Mouse (Mus musculus) layer of hippocampus, adult 8-10 months (tissue): ENCODE measurements around the gene Abhd4. TPM values are rescaled to one million over a fixed set of nuclear protein-coding genes. Genes with fewer than 3 reads are reported as not detected.
A peak's percentile ranks its signal among the peaks of the same experiment; 100 is the strongest.
"Not testable (repeated sequence)": the region's sequence is repeated elsewhere in the genome, so short reads cannot be mapped to it uniquely, and the experiment has no call there.

ENCODE experiments used
- DNase-seq, 2 experiments: peaks; one replicate each; pipeline ENCODE4 v3.0.0; 2022; ENCODE audit warnings: low spot score in 2 of 2
- total RNA-seq, 4 experiments: library from RNA; stranded (reverse); gene quantifications; 2 replicates each; pipeline ENCODE4 v1.2.4; 2022

The Abhd4 gene
- total RNA-seq, 4 experiments from 2014 or later, result 51.6 to 78.9 (median 60.2) TPM

DNA sequence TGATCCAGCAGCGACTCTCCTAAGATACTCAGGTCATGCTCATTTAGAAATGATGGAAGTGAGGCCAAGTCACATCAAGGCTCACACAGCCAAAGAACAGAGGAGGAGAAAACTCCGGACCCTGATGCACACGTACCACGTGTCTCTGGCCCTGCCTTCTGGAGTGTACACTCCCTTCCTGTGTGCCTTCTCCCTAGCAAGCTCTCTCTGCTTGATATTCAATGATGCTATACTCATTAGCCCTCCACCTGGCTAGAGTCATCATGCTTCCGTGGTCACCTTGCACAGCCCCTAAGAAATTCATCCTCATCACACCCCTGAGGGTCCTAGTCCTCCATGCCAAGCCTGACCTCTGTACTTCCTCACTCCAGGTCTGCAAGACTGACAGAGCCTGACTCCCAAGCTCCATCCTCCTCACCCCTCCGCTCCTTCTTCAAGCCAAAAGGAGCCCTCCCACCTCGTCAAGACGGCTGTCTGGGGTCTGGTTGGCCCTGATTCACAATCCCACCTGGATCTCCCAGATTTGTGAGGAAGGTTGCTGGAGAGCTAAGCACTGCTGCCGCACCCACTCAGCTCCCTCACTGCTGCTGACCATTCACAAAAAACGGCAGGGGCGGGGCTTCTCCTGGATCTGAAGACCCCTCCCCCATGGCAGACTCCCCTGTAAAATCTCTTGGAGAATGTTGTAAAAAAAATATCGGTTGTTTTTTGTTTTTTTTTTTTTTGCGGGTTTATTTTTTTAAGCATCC, 30.5 kb upstream of the Abhd4 start:
- DNase-seq, result no peak

- no peak for DNase-seq
These were observed 29.9 kb upstream of the Abhd4 start for GRCm38 (mm10) chr14:54224064-54224417.

DNA sequence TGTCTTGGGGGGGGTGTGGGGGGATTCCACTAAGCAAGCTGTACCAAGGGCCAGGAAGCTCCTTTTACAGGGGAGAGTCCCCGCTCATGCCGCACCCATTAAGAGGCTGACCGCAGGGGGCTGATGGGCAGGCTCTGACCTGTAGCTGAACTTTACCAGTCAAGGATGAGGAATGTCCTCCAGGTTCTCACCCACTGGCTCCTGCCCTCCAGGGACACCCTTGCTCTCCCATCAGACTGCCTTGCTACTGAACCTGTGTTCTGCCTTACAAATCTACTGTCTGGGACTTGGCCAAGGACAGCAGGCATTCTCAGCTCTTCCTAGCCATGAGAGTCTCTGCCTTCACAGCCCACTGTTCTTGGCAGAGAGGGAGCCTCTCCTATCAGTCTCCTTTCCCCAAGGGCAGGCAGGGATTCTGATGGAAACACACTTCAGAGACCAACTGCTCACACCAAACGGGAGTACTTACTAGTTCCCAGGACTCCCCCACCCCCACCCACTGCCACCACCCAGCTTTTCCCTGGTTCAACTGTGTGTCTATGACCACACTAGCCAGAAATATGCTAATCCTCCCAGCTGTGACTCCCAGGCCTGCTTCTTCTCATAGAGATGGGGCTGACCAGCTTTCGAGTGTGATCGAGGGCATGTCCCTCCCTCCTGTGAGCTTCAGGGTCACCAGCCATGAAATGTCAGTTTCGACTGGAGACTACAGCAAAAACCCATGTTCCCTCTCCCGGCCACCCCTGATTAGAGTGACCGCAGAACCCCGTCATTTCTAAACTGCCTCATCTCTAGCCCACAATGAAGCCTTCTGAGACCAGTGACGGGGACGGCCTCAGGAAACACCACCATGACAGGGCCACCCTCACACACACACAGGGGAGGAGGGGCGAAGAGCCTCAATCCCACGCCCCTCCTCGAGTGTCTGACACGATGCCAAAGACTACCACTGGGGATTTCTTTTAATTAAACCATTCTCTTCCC, 29.2 kb upstream of the Abhd4 start:
- DNase-seq, result no peak

DNA sequence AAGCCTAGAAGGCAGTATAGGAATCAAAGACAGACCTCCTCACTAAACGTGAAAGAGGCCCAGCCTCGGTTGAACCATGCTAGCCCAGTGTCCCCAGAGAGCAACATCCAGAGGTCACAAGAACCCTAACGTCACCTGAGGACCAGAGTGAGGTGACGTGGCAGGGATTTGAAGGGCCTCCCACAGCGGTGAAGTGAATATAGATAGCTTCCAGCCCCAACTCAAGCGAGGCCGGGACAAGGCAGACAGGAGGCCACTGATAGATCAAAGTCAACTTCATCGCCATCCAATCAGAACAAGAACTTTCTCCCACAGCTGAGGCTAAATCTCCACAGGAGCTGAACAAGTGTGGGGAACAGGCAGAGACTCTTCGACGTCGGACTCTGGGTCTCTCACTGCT, 28.3 kb upstream of the Abhd4 start:
- DNase-seq, result no peak

DNA sequence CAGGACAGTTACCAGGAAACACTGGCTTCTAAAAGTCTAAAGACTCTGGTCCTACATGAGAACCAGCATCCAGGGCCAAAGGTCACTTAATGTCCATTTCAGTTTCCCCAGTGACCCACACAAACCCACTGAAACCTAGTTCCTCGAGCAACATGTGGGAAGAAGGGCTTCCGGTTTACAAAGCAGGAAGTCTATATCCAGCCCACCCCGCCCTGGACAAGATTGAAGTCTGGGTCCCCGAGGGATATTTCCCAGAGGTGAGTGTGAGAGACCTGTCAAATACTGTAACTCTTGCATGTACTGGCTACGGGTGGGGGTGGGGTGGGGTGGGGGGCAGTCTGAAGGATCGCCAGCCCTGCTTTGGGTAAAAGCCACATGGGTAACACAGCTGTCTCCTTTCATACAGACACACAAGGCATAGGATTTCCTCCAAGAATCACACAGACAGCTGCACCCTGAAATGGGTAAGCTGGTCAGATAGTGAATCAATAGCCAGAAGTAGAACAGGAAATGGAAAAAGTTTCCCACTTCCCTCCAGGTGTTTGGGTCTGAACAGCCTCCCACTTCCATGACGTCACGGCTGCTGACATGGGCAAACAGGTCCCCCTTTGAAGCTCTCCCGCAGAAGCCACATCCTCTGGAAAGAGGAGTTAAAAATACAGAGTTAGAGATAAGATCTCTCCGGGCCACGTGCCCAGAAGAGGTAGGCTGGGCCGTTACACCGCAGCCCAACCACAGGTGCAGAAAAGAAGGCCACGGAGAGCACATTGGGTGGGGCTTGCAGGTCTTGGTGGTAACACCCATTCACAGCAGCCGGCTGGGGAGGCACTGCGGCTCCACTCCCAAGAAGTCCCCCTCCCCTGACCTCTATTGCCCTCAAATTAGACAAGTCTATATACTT, 26.8 kb upstream of the Abhd4 start:
- no peak for DNase-seq

DNA sequence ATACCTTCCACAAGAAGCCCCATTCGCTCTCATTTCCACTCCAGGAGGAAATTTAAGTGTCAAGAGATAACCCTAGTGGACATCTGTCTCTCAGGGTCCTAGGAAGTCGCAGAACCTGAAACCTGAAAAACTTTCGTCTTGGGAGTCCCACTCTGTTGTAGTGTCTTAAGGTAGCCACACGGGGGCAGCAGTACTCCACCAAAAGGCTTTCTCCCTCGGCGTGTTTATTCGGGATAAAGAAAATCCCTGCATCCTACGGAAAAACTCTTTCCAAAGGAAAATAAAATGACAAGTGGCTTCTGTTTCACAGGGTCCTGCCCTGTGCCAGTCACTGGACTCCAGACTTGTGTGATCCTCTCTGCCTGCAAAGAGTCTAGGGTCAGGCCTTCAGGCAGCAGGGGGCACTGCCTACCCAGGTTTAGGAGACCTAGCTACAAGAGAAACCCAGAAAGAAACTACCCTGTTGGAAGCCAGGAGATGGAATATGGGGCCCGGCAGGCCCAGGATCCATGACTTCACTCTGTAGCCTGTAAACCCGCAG, 26.0 kb upstream of the Abhd4 start:
- peak in 1 of 2 experiments; percentile 63 for DNase-seq

GRCm38 (mm10) chr14:54228501-54228900, 25.5 kb upstream of the Abhd4 start:
- DNase-seq, result no peak

DNA sequence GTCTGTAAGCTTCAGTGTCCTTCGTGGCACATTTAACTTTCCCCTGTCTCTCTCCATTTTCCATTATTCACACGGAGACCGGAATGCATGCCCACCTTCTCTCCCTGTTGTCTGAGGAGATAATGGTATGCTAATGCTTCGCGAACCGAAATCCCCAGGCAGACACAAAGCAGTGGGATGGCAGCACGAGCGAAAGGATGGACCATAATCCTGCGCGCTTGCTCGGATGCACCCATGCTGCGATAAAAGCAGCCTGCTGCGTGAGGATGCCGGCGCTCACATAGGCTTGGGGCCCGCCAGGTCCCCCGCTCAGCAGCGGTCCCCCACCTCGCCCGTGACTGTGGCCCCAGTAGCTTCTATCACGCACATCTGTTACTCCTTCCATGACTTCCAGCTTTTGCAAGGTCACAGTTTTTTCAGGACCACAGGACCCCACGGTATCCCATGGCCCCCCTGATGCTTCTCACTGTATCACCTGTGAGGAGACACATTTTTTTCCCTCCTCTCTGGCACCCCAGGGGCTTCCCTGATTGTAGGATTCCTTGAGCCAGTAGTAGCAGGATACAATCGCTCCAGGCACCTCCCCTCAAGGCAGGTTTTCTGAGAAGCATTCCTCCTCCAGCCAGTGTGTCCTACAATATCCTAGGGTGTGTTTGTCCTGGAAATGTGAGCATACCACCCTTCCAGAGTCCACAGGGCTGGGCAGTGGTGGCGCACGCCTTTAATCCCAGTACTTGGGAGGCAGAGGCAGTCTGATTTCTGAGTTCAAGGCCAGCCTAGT, 24.9 kb upstream of the Abhd4 start:
- DNase-seq, result no peak

DNA sequence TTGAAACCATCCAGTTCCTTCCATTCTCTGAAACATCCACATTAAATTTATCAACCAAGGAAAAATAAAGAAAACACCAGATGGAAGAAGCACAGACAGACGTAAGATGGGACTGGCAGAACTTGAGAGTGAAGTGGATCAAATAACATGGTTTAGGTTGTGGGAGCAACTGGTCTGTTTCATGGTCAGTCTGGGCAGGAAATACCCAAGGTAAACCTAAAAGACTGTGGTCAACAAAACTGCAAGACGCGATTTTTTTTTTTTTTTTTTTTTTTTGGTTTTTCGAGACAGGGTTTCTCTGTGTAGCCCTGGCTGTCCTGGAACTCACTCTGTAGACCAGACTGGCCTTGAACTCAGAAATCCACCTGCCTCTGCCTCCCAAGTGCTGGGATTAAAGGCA, 24.1 kb upstream of the Abhd4 start:
- not testable (repeated sequence) for DNase-seq

DNA sequence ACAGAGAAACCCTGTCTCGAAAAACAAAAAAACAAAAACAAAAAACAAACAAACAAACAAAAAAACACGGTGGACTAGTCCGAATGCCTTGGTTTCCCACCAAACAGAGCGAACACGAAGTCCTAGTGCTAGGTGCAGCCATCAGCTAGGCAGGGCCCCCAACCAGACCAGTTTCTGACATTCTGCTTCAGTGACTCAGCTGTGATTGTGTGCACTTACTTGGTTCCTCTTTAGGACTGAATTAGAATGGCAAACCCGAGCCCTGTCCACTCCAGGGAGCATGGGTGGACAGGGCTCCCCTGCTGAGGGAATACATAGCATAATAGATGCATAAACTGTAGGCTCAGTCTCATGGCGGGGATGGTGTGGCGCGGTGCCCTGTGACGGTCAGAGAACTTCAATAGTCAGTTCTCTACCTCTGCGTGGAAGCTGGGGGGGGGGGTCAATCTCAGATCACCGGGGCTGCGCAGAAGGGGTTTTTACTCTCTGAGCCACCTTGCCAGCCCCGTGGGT, 23.3 kb upstream of the Abhd4 start:
- no peak for DNase-seq

DNA sequence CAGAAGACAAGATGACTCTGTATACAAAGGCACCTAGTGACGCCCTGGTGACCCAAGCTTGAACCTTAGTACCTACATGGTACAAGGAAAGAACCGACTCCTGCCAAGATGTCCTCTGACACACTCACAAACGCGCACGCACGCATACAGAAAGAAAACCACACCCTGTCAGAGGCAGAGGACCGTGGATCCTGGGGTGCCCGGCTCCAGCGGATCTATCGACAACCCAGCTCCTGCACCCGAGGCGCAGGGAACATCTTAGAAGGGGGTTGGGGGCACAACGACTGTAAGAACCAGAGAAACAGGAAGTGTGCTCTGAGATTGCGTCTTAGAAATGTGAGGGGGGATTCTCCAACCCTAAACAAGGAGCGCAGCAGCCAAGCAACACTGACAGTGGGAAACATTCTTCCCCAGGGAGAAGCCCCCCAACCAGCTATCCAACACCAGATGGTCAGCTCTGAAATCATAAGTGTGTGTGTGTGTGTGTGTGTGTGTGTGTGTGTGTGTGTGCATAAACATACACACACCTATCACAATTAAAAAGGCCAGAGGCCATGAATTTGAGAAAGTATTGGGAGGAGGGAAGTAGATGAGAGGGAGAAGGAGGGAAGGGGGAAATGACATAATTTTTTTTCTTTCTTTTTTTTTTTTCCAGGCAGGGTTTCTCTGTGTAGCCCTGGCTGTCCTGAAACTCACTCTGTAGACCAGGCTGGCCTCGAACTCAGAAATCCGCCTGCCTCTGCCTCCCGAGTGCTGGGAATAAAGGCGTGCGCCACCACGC, 22.6 kb upstream of the Abhd4 start:
- DNase-seq, result no peak

DNA sequence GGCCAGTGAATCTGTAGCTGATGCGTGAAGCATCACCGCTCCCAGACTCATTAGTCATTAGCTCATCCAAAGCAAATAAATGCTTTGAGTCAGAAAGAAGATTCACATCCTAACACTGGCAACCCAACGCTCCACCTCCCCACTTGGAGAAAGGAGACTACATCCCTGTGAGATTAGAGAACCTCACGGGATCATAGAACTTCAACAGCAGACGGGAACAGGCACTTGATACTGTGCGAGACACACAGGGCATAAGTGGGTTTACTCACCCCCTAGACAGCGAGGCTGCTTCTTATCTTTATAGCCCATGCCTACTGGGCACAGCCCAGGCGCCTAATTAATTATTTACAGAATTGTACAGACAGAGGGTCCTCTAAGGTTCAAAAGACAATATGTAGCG, 21.8 kb upstream of the Abhd4 start:
- DNase-seq, result no peak

GRCm38 (mm10) chr14:54232811-54233558, 21.0 kb upstream of the Abhd4 start:
- DNase-seq, result no peak

DNA sequence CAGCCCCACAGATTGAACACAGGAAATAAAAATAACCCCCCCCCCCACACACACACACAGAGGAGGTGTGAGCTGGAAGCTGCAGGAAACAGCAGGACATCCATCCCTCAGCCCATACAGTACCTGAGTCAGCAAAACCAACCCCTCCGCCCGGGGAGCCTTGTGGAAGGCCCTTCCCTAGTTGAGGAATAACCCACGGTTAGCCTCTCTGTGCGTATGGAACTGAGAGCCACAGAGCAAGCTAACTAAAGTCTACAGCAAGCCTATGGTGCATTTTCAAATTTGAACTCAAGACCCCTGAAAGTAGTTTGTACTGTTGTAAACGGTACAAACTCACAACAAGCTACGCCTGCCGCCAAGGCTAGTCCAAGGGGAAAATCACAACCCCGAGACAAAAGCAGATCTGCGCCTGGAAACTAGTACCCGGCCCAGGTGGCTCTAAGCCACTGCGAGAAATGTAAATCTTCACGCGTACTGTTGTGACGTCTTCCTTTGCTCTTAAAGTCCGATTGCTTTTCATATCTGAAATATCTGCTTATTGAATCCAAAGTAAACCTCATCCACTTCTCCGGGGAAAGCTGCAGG, 20.3 kb upstream of the Abhd4 start:
- DNase-seq, result no peak

DNA sequence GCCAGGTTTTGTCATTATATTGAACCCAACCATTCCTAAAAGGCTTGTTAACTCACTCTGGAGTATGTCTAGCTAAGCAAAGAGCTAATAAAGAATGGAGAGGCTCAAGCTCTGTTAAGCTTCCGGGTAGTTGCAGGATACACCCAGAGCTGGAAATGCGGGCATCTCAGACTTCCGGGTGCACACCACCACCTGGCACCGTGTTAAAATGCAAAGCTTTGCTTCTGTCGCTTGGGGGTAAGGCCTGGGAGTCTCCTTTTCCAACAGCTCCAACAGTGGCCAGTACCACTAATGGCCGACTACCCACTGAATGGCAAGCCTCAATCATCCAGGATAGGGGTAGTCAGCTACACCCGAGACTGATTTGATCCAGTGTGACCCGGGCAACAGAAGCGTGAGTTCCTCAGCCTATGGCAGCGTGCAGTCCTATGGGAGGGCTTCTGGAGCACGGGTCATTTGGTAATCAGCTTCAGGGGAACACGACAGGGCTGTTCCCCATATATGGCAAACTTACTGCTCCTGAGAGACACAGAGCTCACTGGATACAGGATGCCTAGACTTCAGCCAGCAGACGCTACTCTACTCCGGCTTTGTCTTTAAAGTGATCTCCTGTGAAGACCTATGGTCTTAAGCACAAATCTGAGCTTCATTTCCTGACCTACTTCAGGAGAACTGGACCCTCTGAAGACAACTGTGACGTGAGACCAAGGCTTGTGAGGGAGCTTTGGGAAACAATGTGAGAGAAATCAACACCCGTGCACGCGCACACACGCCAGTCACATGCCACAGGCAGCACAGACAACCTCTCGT, 19.6 kb upstream of the Abhd4 start:
- no peak for DNase-seq

GRCm38 (mm10) chr14:54235825-54236540, 18.0 kb upstream of the Abhd4 start:
- no peak for DNase-seq

DNA sequence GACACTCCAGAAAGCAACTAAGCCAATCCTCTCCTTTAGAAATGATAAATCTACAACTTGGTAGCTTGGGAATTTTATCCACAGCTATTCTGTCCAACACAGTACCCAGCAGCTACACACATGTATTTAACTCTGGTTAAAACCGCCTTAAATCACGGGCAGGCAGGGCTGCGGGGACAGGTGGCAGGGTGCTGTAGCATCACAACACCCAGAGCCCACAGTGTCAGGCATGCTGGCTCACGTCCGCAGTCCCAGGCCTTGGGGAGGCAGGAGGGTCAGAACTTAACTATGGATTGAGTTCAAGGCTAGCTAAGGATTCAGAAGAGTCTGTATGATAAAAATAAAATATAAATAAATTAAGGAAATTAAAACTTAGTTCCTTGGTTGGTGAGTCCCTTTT, 17.1 kb upstream of the Abhd4 start:
- DNase-seq, result no peak
